Mouse (Mus musculus) kidney, postnatal 14 days (tissue): ENCODE data around the gene Arhgef10l.
A peak's percentile ranks its signal among the peaks of the same experiment; 100 is the strongest.

ENCODE experiments used
- DNase-seq: peaks from one replicate; pipeline ENCODE4 v3.0.0; 2022; ENCODE audit warnings: mixed read lengths

Gene Arhgef10l

GRCm38 (mm10) chr4:140507172-140507714 is 158.6 kb downstream of the Arhgef10l start:
- DNase-seq: no peak

- no peak for DNase-seq
These were observed 160.2 kb downstream of the Arhgef10l start for GRCm38 (mm10) chr4:140505608-140506002.

- DNase-seq: no peak
These were observed 160.7 kb downstream of the Arhgef10l start for GRCm38 (mm10) chr4:140504921-140505607.

DNA sequence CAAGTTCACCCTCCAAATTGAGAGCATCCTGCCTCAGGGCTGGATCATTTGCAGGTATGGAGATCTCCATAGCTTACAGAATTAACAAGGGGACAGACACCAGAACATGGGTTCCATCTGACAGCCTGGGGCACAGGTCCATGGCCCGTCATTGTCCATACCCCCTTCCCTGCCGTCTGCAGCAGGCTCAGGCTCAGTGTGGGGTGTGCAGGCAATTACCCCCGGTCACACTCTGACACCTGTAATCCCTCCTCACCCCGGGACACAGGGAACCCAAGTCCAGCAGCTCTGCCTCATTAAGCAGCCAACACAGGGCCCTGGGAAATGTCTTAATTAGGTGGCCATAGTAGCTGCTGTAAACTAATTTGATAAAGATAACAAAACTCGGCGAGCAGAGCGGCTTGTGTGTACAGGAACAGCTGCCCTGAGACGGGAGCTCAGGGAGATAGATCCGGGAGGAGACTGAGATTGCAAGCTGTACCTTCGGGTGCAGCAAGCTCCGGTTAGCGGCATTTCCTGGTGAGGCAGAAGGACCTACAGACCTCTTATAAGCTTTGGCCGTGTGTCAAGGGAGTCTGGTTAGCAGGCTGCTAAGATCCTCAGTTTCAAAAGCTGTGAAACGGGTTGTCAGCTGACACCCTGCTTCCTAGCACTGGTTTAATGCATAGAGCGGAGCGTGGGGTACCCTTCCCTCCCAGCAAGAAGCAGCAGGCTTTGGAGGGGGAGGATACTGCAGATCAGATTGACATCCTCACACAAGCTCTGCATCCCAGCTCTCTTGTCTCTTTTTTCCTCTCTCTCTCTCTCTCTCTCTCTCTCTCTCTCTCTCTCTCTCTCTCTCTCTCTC is 161.5 kb downstream of the Arhgef10l start:
- DNase-seq: no peak

GRCm38 (mm10) chr4:140500766-140501165 is 165.0 kb downstream of the Arhgef10l start:
- DNase-seq: no peak

- no peak for DNase-seq
These were observed 166.2 kb downstream of the Arhgef10l start for GRCm38 (mm10) chr4:140499571-140499970.

- peak; percentile 36 for DNase-seq
These were observed 168.6 kb downstream of the Arhgef10l start for GRCm38 (mm10) chr4:140497169-140497568.

- DNase-seq: no peak
These were observed 174.3 kb downstream of the Arhgef10l start for GRCm38 (mm10) chr4:140491555-140491954.

DNA sequence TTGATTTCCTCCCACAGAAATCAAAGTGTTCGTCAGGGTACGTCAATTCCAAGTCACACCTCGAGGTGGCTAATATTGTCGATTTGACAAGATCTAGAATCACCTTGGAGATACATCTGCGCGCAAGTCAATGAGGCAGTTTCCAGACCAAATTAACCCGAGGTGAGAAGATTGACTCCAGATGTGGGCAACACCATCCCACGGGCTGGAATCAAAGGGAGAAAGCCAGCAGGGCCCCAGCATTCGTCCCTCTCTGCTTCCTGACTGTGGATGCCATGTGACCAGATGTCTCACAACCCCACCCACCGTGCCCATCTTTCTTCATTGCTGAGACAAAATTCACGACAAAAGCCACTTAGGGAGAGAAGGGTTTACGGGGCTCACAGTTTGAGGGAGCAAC is 180.4 kb downstream of the Arhgef10l start:
- DNase-seq: no peak

- DNase-seq: no peak
These were observed 182.7 kb downstream of the Arhgef10l start for GRCm38 (mm10) chr4:140483134-140483533.

DNA sequence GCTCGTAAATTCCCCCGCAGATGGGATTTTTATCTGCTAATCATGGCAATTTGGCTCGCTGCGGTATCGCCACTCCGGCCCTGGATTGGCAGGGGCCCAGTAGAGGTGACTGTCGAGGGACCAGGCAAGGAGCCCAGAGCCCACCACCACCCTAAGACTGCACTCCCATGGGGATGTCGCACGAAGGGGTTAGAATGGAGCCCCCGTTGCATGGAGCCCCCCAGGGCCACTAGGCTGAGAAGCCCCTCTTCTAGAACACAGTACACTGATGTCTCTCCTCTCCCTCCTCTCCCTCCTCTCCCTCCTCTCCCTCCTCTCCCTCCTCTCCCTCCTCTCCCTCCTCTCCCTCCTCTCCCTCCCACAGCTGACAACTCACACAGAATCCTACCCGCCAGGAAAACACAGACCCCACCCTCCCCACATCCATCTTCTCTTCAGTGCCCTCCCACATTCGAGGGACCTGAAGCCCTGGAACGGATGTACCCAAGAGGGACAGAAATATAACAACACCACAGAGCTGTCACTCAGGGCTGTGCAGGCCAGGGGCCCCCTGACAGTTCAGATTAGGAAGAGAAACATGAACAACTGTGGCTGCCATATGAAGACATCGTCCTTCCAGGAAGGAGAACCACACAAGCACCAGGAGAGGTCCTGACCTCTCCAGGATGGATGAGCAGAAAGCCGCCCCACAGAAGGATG is 185.3 kb downstream of the Arhgef10l start:
- no peak for DNase-seq

DNA sequence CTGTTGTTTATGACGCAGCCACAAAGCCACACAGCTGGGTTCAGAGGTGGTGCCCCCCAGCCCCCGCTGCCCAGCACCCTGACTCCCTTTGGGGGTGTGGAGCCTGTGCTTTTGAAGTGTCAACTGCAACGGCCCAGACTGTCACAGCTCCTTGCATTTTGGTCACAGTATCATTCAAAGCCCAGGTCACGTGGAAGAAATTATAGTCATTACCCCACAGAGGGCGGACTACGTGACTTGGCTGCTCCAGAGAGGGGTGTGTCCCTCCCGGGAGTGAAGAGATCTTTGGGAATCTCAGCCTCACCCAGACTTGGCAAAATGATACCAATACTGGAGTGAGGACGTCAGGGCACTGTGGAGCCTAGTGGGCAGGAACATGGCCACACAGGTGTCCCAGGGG is 190.6 kb downstream of the Arhgef10l start:
- no peak for DNase-seq

DNA sequence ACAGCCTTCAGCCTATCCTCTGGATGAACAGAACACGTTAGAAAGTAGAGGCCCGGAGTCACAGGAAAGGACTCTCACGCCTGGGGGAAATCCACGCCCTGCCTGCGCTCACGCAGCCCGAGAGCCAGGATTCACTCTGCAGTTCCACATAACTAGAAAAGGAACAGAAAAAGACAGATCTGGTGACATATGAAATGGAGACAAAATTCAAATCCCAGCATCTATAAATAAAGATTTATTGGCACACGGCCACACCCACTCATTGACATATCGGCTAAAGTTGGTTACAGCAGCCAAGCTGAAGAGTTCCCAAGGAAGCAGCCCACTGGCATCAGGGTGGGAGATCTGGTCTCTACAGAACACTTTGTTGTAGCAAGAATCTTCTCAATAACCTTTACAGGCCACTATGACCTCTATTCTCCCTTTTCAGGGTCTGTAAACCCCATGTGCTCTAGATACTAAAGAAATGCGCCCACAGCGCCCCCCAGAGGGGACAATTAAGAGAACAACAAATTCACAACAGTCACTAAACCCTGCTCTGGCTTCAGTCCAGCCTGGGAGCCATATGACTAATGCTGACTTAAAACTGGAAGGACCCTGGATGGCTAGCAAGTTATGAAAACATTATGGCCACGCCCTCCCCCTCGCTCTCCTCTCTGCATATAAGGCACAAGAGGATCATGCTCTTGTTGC is 195.9 kb downstream of the Arhgef10l start:
- DNase-seq: no peak

GRCm38 (mm10) chr4:140467254-140467791 is 198.5 kb downstream of the Arhgef10l start:
- DNase-seq: no peak
